Mouse (Mus musculus): ENCODE results near the gene Trak1.
A peak's percentile ranks its signal among the peaks of the same experiment; 100 is the strongest.

The Trak1 gene

GRCm38 (mm10) chr9:121350601-121351000 lies 53.3 kb downstream of the Trak1 start:
- Histone ChIP-seq H3K36me3 (ENCODE audit: insufficient read depth, low read length) (peaks cover 7% of the 10 kb centered on the region), H3K4me1 (replicated peaks; ENCODE audit: low read depth, low read length) (peaks cover 100% of the 10 kb centered on the region), H3K27me3 (ENCODE audit: insufficient read depth, low read length) (no peaks in the 10 kb centered on the region), H3K4me3 (replicated peaks; ENCODE audit: low read length) (peak overlapping the region; percentile 13), H3K9me3 (ENCODE audit: low read length) (no peaks in the 10 kb centered on the region)
- no peak for TF ChIP-seq NANOG (IDR thresholded peaks at IDR 0.05; ENCODE audit: borderline replicate concordance, low read length)

GRCm38 (mm10) chr9:121351388-121352078 lies 54.2 kb downstream of the Trak1 start:
- TF ChIP-seq NANOG (IDR thresholded peaks at IDR 0.05; ENCODE audit: borderline replicate concordance, low read length) (peak; percentile 74), CTCF (conservative IDR thresholded peaks at IDR 0.05; ENCODE audit: low read length) (no peak)
- H3K27me3 ChIP-seq (ENCODE audit: insufficient read depth, low read length), result no peaks in the 10 kb centered on the region
- peak overlapping the region; percentile 13 for H3K4me3 ChIP-seq (replicated peaks; ENCODE audit: low read length)
- H3K9me3 ChIP-seq (ENCODE audit: low read length), result no peaks in the 10 kb centered on the region
- H3K36me3 ChIP-seq (ENCODE audit: insufficient read depth, low read length), result peaks cover 10% of the 10 kb centered on the region; the same call in 1 of the 2 replicates
- H3K4me1 ChIP-seq (replicated peaks; ENCODE audit: low read depth, low read length), result peaks cover 99% of the 10 kb centered on the region

- Histone ChIP-seq H3K4me1 (replicated peaks; ENCODE audit: low read depth, low read length) (peaks cover 99% of the 10 kb centered on the region), H3K9me3 (ENCODE audit: low read length) (no peaks in the 10 kb centered on the region), H3K36me3 (ENCODE audit: insufficient read depth, low read length) (peaks cover 15% of the 10 kb centered on the region; the same call in 1 of the 2 replicates), H3K4me3 (replicated peaks; ENCODE audit: low read length) (peak overlapping the region; percentile 55), H3K27me3 (ENCODE audit: insufficient read depth, low read length) (no peaks in the 10 kb centered on the region)
- TF ChIP-seq CTCF (conservative IDR thresholded peaks at IDR 0.05; ENCODE audit: low read length) (peak; percentile 93), NANOG (IDR thresholded peaks at IDR 0.05; ENCODE audit: borderline replicate concordance, low read length) (no peak)
These were observed 54.9 kb downstream of the Trak1 start for GRCm38 (mm10) chr9:121352131-121352606.

GRCm38 (mm10) chr9:121352726-121353125 lies 55.4 kb downstream of the Trak1 start:
- H3K36me3 ChIP-seq (ENCODE audit: insufficient read depth, low read length), result peaks cover 21% of the 10 kb centered on the region; the same call in 1 of the 2 replicates
- TF ChIP-seq POU5F1 (IDR thresholded peaks at IDR 0.05; ENCODE audit: borderline replicate concordance, low read length), result no peak
- TF ChIP-seq CTCF (conservative IDR thresholded peaks at IDR 0.05; ENCODE audit: low read length), result no peak
- TF ChIP-seq NANOG (IDR thresholded peaks at IDR 0.05; ENCODE audit: borderline replicate concordance, low read length), result no peak
- peaks cover 99% of the 10 kb centered on the region for H3K4me1 ChIP-seq (replicated peaks; ENCODE audit: low read depth, low read length)
- H3K9me3 ChIP-seq (ENCODE audit: low read length), result no peaks in the 10 kb centered on the region
- H3K4me3 ChIP-seq (replicated peaks; ENCODE audit: low read length), result peak overlapping the region; percentile 55
- H3K27me3 ChIP-seq (ENCODE audit: insufficient read depth, low read length), result no peaks in the 10 kb centered on the region

- TF ChIP-seq CTCF (conservative IDR thresholded peaks at IDR 0.05; ENCODE audit: low read length) (peak; percentile 89), NANOG (IDR thresholded peaks at IDR 0.05; ENCODE audit: borderline replicate concordance, low read length) (no peak)
- Histone ChIP-seq H3K27me3 (ENCODE audit: insufficient read depth, low read length) (no peaks in the 10 kb centered on the region), H3K4me1 (replicated peaks; ENCODE audit: low read depth, low read length) (peaks cover 96% of the 10 kb centered on the region), H3K36me3 (ENCODE audit: insufficient read depth, low read length) (peaks cover 29% of the 10 kb centered on the region; the same call in 1 of the 2 replicates), H3K4me3 (replicated peaks; ENCODE audit: low read length) (no peak overlapping the region; the same call in 1 of the 2 replicates), H3K9me3 (ENCODE audit: low read length) (no peaks in the 10 kb centered on the region)
These were observed 57.6 kb downstream of the Trak1 start for GRCm38 (mm10) chr9:121354792-121355390.

- Histone ChIP-seq H3K27me3 (ENCODE audit: insufficient read depth, low read length) (no peaks in the 10 kb centered on the region), H3K9me3 (ENCODE audit: low read length) (no peaks in the 10 kb centered on the region), H3K4me1 (replicated peaks; ENCODE audit: low read depth, low read length) (peaks cover 96% of the 10 kb centered on the region), H3K36me3 (ENCODE audit: insufficient read depth, low read length) (peaks cover 29% of the 10 kb centered on the region; the same call in 1 of the 2 replicates), H3K4me3 (replicated peaks; ENCODE audit: low read length) (no peak overlapping the region; the same call in 1 of the 2 replicates)
- no peak for TF ChIP-seq POU5F1 (IDR thresholded peaks at IDR 0.05; ENCODE audit: borderline replicate concordance, low read length)
- TF ChIP-seq NANOG (IDR thresholded peaks at IDR 0.05; ENCODE audit: borderline replicate concordance, low read length), result no peak
- no peak for TF ChIP-seq CTCF (conservative IDR thresholded peaks at IDR 0.05; ENCODE audit: low read length)
These were observed 58.3 kb downstream of the Trak1 start for GRCm38 (mm10) chr9:121355431-121356141.

- Histone ChIP-seq H3K9me3 (ENCODE audit: low read length) (no peaks in the 10 kb centered on the region), H3K36me3 (ENCODE audit: insufficient read depth, low read length) (peaks cover 31% of the 10 kb centered on the region), H3K27me3 (ENCODE audit: insufficient read depth, low read length) (no peaks in the 10 kb centered on the region), H3K4me1 (replicated peaks; ENCODE audit: low read depth, low read length) (peaks cover 96% of the 10 kb centered on the region), H3K4me3 (replicated peaks; ENCODE audit: low read length) (peak overlapping the region; percentile 26; the same call in 1 of the 2 replicates)
- TF ChIP-seq CTCF (conservative IDR thresholded peaks at IDR 0.05; ENCODE audit: low read length) (no peak), NANOG (IDR thresholded peaks at IDR 0.05; ENCODE audit: borderline replicate concordance, low read length) (no peak), POU5F1 (IDR thresholded peaks at IDR 0.05; ENCODE audit: borderline replicate concordance, low read length) (no peak)
These were observed 59.8 kb downstream of the Trak1 start for GRCm38 (mm10) chr9:121357102-121357501.

- Histone ChIP-seq H3K4me3 (replicated peaks; ENCODE audit: low read length) (peak overlapping the region; percentile 26; the same call in 1 of the 2 replicates), H3K9me3 (ENCODE audit: low read length) (no peaks in the 10 kb centered on the region), H3K27me3 (ENCODE audit: insufficient read depth, low read length) (no peaks in the 10 kb centered on the region), H3K36me3 (ENCODE audit: insufficient read depth, low read length) (peaks cover 37% of the 10 kb centered on the region), H3K4me1 (replicated peaks; ENCODE audit: low read depth, low read length) (peaks cover 96% of the 10 kb centered on the region)
- TF ChIP-seq NANOG (IDR thresholded peaks at IDR 0.05; ENCODE audit: borderline replicate concordance, low read length), result no peak
- no peak for TF ChIP-seq CTCF (conservative IDR thresholded peaks at IDR 0.05; ENCODE audit: low read length)
- TF ChIP-seq POU5F1 (IDR thresholded peaks at IDR 0.05; ENCODE audit: borderline replicate concordance, low read length), result no peak
These were observed 60.4 kb downstream of the Trak1 start for GRCm38 (mm10) chr9:121357582-121358275.

Measured in E14TG2a.4 (cell line).